Mouse (Mus musculus): ENCODE measurements around the gene Gm2a.

Gm2a gene

DNA sequence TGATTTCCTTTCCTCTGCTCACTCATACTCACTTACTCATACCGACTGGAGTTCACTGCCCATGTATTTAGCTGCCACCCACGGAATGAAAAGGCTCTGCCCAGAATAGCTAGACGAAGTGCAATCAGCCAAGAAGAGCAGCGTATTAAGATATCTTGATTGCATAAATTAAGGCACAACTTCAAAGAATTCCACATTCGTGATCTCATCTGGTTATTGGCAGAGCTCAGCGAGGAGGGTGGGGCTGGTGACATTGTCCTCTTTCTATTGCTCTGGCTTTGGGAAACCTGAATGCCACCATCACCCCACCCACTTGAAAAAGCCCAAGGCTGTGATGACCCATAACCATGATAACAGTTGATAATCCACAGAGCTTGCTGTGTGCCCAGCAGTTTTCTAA lies 30.0 kb downstream of the Gm2a start:
- CTCF ChIA-PET, result interaction anchor here (0.6 to 1.2 kb wide), 3 partner anchors 17 to 351 kb away, joined by 3 to 4 read pairs (median 3); no protein-coding TSS in a partner anchor

DNA sequence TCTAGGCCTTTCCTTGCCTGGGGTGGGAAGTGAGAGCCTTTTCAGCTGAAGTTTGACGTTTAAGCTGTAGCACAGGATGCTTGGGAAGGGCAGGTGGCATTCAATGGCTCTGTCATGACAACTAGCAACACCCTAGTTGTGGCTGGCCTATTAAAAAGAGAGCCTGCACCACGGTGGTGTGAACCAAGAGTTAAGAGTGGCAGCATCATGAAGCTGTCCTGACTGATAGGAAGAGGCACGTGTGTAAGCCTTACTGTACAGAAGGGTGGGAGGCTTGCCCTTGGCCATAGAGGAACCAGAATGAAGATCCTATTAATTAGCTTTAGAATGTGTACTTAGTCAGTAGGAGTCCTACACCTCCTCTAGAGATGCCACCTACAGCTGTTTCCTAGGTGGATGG lies 30.5 kb downstream of the Gm2a start:
- CTCF ChIA-PET, result interaction anchor here (0.6 to 1.2 kb wide), 3 partner anchors 17 to 352 kb away, joined by 3 to 4 read pairs (median 3); no protein-coding TSS in a partner anchor

DNA sequence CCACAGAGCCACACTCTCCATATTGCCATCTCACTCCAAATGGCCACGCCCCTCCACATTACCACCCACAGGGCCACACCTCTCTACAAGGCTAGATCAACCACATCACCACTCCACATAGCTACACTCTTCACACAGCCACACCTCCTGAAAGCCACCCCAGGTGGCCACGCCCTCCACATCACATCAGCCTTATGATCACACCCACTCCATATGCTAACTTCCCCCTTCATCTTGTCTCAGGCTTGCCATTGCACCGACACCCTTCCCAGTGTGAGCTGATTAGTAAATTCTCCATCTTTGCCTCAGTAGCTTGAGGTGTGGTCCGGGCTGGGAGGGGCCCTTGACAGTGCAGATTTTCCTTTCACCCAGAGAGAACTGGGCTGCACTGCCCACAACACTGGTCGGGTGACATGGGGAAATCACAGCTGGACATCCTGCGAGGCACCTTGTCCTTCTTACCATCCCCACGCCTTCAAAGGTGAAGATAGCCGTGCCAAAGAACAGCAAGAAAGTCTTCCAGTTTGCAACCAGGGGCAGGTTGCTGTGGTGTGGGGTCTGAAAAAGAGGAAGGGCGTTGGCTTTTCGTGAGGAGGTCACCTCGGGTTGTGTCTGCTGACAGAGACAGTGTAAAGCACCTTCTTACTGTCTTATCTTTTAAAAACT lies 33.3 kb downstream of the Gm2a start:
- CTCF ChIA-PET, result interaction anchor here (0.9 to 1.4 kb wide), 2 partner anchors 11 to 24 kb away, joined by 3 read pairs; no protein-coding TSS in a partner anchor

DNA sequence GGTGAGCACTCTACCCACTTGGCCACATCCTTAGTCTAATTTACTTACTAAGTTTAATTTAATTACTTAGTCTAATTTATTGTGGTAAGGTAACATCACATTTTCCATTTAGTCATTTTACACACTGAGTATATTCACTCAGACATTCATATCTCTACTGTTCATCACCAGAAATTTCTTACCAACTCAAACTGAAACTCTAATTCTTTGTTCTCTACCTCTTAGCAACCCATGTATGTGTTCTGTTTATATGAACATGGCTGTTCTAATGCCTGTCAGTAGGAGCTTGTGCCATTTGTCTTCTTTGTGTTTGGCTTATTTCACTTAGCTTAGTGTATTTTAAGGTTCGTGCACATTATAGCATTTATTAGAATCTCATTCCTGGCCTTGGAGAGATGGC lies 34.0 kb downstream of the Gm2a start:
- CTCF ChIA-PET, result interaction anchor here (0.6 to 1.4 kb wide), 4 partner anchors 12 to 196 kb away, joined by 3 to 4 read pairs (median 3); no protein-coding TSS in a partner anchor

DNA sequence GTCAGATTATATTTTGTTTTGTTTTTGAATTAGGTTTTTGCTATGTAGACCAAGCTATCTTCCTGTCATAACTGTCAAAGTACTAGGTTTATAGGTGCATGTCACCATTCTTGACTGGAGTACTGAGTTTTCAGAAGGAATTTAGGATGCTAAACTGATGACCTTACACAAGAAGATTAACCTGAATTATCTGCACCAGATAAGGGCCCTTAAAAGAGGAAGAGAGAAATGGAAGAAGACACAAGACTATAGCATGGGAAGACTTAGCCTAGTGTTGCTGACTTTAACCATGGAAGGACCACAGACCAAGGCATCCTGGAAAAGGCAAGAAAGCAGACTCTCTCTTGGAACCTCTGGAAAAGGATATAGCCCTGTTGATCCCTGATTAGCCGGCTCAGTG lies 35.3 kb downstream of the Gm2a start:
- CTCF ChIA-PET, result interaction anchor here (0.7 to 1.2 kb wide), 2 partner anchors 12 to 56 kb away, joined by 3 to 4 read pairs; no protein-coding TSS in a partner anchor

DNA sequence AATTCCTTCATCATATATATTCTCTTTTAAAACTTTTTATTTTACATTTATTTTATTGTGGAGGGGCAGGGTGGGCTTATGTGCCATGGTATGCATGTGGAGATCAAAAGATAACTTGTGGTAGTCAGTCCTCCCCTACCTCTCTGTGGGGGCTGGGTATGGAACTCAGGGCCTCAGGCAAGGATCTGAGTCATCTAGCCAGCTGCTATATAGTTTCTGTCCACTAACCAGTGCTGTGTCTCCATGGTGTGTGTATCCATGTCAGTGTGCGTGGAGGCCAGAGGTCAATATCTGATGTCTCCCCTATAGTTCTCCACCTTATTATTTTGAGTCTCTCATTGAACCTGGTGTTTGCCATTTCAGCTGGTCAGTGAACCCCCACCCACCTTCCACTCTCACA lies 36.5 kb downstream of the Gm2a start:
- CTCF ChIA-PET, result interaction anchor here (0.6 kb wide), 1 partner anchor 86 kb away, joined by 6 read pairs; no protein-coding TSS in a partner anchor

DNA sequence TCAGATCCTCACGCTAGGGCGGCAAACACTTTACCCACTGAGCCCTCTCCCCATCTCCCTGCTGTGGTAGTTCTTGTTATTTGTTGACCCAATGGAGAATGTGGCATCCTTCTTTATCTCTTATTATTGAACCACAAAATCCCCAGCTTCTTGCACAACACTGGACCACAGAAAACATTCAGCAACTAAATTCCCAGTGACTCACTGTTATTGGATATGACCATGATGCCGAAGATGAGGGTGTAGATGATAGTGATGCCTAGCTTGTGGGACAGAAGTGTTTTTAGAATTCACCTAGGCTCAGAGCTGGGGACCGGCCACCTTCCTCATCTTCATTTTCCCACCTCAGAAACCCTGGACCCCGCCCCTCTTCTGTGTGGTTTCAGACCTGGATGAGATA lies 37.0 kb downstream of the Gm2a start:
- CTCF ChIA-PET, result interaction anchor here (0.6 kb wide), 1 partner anchor 87 kb away, joined by 6 read pairs; no protein-coding TSS in a partner anchor

DNA sequence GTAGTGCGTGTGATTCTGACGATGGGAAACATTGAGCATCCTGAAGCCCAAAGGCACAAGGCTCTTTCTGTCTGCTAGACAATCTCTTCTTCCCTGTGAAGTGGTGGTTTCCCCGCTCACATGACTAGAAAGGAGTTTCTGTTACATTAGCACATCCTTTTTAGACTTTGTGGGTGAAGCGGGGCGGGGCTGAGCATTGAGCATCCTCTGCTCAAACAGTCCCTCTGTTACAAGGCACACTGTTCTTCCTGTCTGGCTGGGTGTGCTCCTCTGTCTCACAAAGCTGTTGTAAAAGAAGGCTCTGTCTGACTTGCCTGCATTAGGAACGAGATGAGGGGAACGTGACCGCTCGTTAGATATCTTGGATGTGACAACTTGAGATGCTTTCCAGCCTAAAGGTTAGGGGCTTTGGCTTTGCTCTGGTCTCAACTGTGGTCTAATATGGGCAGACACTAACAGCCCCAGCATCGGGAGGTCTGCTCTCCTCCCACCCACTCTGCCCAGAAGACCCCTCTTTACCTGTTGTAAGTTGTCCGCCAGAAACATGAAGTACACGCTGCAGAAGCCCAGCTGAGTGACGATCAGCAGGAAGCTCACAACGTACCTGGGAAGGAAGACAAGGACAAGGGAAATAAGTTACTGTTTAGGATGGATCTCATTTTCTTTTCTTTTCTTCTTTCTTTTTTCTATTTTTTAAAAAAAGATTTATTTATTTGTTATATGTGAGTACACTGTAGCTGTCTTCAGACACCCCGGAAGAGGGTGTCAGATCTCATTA lies 39.0 kb downstream of the Gm2a start:
- CTCF ChIA-PET, result no interaction called here

DNA sequence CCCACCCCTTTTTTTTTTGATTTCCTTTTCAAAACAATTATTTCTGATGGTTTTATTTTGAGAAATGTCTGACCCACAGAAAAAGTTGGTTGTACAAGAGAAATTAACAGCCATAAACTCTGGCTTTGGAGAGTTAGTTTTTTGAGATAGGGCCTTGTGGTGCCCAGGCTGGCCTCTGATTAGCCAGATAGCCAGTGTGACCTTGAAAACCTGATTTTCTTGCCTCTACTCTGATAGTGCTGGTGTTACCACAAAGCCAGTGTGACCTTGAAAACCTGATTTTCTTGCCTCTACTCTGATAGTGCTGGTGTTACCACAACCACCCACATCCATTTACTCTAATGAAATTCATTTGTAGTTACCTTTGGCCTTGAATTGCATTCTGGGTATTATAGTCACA lies 39.7 kb downstream of the Gm2a start:
- CTCF ChIA-PET, result interaction anchor here (0.6 kb wide), 1 partner anchor 16 kb away, joined by 5 read pairs; no protein-coding TSS in a partner anchor

DNA sequence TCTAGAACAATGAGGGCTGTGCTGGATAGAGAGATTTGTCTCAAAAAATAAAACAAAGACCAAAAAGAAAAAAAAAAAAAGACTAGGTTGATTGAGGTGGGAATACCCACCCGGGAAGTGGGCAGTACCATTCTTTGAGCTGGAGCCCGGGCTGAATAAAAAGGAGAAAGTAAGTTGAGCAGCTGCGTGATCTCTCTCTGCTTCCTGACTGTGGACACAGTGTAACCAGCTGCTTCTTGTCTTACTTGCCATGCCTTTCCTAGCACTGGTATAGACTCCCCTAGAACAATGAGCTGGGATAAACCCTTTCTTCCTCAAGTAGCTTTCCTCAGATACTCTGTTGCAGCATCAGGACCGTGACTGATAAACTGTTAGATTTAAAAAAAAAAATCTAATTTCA lies 43.6 kb downstream of the Gm2a start:
- CTCF ChIA-PET, result interaction anchor here (0.6 kb wide), 1 partner anchor 417 kb away, joined by 5 read pairs; no protein-coding TSS in a partner anchor

DNA sequence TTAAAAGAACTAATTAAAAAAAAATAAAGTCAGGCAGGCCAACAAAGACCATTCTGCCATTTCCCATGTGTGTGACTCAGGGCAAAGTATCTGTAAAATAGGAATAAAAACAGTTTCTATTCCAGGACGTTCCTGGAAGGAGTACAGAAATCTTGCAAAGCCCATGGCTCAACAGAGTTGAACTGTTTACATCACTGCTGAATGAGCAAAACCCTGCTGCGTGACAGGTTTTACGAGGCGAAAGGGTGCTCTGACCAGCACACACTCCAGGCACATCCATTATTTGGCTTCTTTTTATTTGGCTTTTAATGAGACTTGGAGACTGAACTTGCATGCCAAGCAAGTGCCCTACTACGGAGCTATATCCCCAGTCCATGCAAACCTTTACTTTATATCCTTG lies 46.1 kb downstream of the Gm2a start:
- CTCF ChIA-PET, result interaction anchor here (0.6 kb wide), 1 partner anchor 405 kb away, joined by 3 read pairs; no protein-coding TSS in a partner anchor

DNA sequence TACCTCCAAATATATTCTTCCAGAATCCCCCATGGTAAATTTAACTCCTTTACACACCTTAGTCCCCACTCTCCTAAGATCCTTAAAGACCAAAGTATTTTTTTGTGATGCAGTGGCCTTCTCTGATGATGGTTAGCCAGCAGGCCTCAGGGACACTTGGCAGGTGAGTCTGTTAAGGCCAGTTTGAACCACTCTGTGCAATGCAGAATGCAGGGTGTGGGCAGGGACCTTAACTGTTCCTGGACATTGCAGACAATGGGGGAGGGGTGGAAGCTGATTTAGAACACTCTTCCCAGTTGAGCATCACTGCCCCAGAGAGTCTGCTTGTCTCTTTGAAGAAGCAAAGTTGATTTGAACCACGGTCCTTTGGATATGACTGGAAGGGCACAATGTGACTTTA lies 48.9 kb downstream of the Gm2a start:
- CTCF ChIA-PET, result no interaction called here

DNA sequence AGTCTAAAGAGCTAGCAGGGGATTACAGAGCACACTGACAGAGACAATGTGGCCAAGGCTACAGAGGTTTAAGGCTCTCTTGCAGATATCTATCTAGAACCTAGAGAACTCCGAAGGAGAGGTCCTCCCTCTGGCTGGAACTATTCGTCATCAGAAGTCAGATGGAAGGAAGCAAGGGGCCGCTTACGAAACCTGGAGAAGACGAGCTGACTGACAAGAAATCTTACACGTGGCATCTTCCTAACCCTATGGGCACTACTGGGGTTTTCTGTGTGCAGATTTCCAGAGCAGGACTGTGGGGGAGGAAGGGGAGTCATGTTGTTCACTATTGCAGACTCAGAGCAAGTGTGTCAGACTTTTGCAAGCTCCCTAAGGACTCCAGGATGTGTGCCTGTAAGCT lies 49.5 kb downstream of the Gm2a start:
- CTCF ChIA-PET, result no interaction called here

DNA sequence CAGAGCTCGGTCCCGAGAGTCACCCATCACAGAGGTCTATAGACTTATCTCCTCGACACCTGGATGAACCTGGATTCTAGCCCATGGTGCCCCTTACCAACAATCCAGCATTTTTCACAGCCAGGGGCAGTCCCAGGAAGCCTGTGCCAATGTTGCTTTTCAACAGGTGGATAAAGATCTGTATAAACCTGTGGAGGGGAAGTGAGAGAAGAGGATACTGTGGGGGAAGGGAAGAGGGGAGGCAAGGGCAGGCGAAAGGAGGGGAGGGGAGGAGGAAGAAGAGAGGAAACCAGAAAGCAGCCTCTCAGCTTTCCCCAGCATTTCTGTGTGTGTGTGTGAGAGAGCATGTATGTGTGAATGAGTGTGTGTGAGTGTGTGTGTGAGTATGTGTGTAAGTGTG lies 50.5 kb downstream of the Gm2a start:
- CTCF ChIA-PET, result interaction anchor here (0.7 kb wide), 1 partner anchor 76 kb away, joined by 4 read pairs; no protein-coding TSS in a partner anchor

DNA sequence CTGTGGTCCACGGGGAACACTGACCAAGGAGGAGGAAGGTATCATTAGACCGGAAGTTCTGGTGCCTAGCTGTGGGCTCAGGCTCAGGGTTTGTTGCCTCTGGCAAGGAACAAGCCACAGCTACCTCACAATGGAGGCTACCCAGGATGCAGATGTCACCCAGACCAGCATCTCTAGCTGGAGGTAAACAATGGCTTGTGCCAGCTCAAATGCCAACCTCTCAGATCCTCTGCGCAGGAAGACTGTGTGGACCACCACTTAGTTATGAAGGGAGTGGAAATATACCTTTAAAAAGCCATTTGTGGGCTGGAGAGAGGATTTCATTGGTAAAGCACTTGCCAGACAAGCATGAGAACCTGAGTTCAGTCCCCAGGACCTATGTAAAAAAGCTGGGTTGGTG lies 53.7 kb downstream of the Gm2a start, which contains the start of gene Slc36a3:
Gene Slc36a3, minus strand, starts transcription at position 101 of the 400 bp plus-strand sequence.
- CTCF ChIA-PET, result no interaction called here

DNA sequence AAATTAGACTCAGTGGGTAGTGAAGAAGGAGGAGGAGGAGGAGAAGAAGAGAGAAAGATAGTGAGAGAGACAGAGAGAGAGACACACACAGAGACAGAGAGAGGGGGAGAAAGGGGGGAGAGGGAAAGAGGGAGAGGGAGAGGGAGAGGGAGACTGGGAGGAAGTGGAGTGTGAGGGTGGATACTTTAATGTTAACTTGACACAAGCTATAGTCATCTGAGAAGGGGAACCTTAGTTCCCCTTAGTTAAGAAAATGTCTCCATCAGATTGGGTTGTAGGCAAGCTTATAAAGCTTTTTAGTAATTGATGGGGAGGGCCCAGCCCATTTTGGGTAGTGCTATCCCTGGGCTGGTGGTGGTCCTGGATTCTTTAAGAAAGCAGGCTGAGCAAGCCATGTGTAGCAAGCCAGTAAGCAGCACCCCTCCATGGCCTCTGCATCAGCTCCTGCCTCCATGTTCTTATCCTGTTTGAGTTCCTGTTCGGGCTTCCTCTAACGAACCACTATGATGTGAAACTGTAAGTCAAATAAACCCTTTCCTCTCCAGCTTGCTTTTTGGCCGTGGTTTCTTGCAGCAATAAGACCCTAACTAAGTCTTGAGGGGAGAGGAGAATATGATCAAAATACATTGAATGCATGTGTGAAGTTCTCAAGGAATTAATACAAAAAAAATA lies 56.6 kb downstream of the Gm2a start:
- CTCF ChIA-PET, result interaction anchor here (0.6 to 0.7 kb wide), 3 partner anchors 107 to 1002 kb away, joined by 3 to 8 read pairs (median 4); no protein-coding TSS in a partner anchor

DNA sequence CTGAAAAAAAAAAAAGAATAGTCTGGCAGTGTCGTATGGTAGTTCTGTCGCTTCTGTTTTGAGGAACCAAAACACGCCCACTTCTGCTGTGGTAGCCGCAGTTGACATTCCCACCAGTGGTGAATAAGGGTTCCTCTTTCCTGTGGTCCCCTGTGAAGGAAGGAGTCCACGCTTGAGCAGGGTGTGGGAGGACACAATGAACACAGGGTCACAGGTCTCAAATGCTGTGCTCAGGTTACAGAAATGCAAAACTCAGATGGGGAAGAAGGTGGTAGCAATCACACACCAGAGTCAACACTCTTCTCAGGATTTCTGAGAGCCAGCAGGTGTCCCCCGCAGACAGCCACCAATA lies 57.1 kb downstream of the Gm2a start:
- CTCF ChIA-PET, result interaction anchor here (0.7 to 1.0 kb wide), 2 partner anchors 23 to 196 kb away, joined by 3 to 8 read pairs; no protein-coding TSS in a partner anchor

DNA sequence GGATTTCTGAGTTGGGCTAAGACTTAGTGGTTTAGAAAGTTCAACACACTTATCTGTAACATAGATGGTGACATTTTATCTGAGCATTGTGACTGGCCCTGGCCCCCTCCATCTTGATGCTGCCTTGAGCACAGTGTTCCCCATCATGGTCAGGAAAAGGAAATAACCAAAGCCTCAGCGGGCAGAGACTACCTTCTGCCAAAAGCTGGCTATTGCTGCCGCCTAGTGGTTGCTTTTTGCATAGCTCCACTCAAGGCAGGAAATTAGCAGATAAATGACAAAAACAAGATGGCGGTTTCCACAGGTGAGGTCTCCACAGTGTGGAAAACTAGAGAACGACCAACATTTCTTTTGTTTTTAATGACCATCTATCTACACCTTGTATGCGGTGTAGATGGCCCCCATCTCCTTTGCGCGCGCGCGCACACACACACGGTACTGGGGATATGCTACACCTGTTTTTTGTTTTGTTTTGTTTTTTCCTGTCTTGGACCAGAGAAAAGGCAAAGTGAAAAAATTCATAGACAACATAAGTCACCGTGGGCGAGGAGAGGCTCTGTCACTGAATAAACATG lies 61.0 kb downstream of the Gm2a start:
- CTCF ChIA-PET, result interaction anchor here (1.0 to 1.4 kb wide), 3 partner anchors 38 to 146 kb away, joined by 3 read pairs; no protein-coding TSS in a partner anchor

Data from spleen, embryonic (tissue).